Mouse (Mus musculus): ENCODE results near the gene Nepro. TPM values are rescaled to one million over a fixed set of nuclear protein-coding genes. Genes with fewer than 3 reads are reported as not detected.

Gene Nepro
- polyA plus RNA-seq, 1 experiment from 2014 or later, result 13.2 TPM

Other genes with a start within 250 kb of the Nepro start
- 35.6 and 35.9 TPM in 2 replicates for gene Boc, start 165.4 kb upstream of the Nepro start, polyA plus RNA-seq (2014; fragmentation: Nextera tagmentation; extraction: Ambion mirVana)
- gene Gtpbp8, start 22.1 kb downstream of the Nepro start, polyA plus RNA-seq (2014; fragmentation: Nextera tagmentation; extraction: Ambion mirVana), result 29.6 and 34.2 TPM in 2 replicates
- gene Cd200r1, start 41.4 kb downstream of the Nepro start, polyA plus RNA-seq (2014; fragmentation: Nextera tagmentation; extraction: Ambion mirVana), result 0.29 and 0.55 TPM in 2 replicates
- 0.32 TPM in 1 of 2 replicates, not detected in the other for gene Cd200r4, start 87.4 kb downstream of the Nepro start, polyA plus RNA-seq (2014; fragmentation: Nextera tagmentation; extraction: Ambion mirVana)
- not detected in 2 replicates for gene Cd200r2, start 142.8 kb downstream of the Nepro start, polyA plus RNA-seq (2014; fragmentation: Nextera tagmentation; extraction: Ambion mirVana)
- gene Cd200r3, start 219.4 kb downstream of the Nepro start, polyA plus RNA-seq (2014; fragmentation: Nextera tagmentation; extraction: Ambion mirVana), result not detected in 2 replicates